Mouse (Mus musculus): ENCODE results near the gene Rps12-ps3. TPM values are rescaled to one million over a fixed set of nuclear protein-coding genes. Genes with fewer than 3 reads are reported as not detected.
A peak's percentile ranks its signal among the peaks of the same experiment; 100 is the strongest.

Rps12-ps3 gene
- 43.2 and 55.6 TPM in 2 replicates for polyA plus RNA-seq (2014; fragmentation: Nextera tagmentation; extraction: Ambion mirVana)

DNA sequence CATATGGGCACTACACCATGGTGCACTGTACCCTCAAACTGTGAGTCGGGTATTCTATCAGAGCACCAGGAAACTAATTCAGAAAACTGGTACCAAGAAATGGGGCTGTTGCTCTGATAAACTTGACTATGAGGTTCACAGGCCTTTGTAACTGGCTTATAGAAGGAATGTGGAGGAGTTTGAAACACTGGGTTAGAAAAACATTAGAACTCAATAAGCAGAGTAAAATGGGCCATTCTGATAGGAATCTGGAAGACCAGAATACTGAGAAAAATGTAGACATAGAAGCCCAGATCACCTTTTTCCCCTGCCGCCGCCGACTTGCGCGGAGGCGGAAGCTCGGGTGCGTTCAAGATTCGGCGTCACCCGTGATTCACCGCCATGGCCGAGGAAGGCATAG lies at the start of gene Rps12-ps3:
Gene Rps12-ps3 (plus strand): TSS at position 301 of the 400 bp plus-strand sequence.
- H3K9me3 ChIP-seq (ENCODE audit: control insufficient read depth, low read length), result no peaks in the 10 kb centered on the region
- H3K9ac ChIP-seq (ENCODE audit: low read length), result no peak within 1 kb of the TSS
- H3K4me1 ChIP-seq (replicated peaks; ENCODE audit: control insufficient read depth, insufficient read depth, low read length), result no peaks in the 10 kb centered on the region
- no peak within 1 kb of the TSS for H3K4me2 ChIP-seq (ENCODE audit: low read length)
- 96% methylated on average over 12 of the region's 14 CpGs for WGBS
- no peak within 1 kb of the TSS for H3K27ac ChIP-seq (ENCODE audit: low read depth)
- no peak for DNase-seq (ENCODE audit: low spot score)
- ATAC-seq (replicated peaks; ENCODE audit: low FRiP score, low TSS enrichment, low read depth), result no peak
- peaks cover 14% of the 10 kb centered on the region; the same call in 1 of the 2 replicates for H3K36me3 ChIP-seq (ENCODE audit: control insufficient read depth, insufficient read depth, low read length)
- H3K27me3 ChIP-seq (replicated peaks; ENCODE audit: control insufficient read depth, insufficient read depth, low read length), result no peaks in the 10 kb centered on the region
- H3K4me3 ChIP-seq (ENCODE audit: low read depth, low read length), result no peak within 1 kb of the TSS

DNA sequence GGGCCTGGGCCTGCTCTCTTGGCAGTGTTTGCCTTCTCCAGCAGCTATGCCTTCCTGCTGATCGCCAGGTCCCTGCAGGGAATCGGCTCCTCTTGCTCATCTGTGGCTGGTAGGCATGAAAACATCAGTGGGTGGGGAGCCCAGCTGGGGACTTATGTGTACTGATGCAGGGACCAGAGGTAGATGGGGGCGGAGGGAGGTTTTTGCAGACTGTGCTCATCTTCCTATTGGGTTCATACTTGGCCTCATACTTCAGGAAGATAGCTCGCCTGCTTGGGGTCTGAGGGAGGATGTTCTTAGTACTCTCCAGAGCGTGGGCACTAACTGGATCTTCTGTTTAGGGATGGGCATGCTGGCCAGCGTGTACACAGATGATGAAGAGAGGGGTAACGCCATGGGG lies 48.9 kb upstream of the Rps12-ps3 start:
- Histone ChIP-seq H3K27ac (ENCODE audit: low read depth) (no peak overlapping the region), H3K4me2 (ENCODE audit: low read length) (no peak overlapping the region), H3K4me3 (ENCODE audit: low read depth, low read length) (no peak overlapping the region), H3K9ac (ENCODE audit: low read length) (no peak overlapping the region), H3K36me3 (ENCODE audit: control insufficient read depth, insufficient read depth, low read length) (no peaks in the 10 kb centered on the region), H3K27me3 (replicated peaks; ENCODE audit: control insufficient read depth, insufficient read depth, low read length) (no peaks in the 10 kb centered on the region), H3K9me3 (ENCODE audit: control insufficient read depth, low read length) (no peaks in the 10 kb centered on the region), H3K4me1 (replicated peaks; ENCODE audit: control insufficient read depth, insufficient read depth, low read length) (no peaks in the 10 kb centered on the region)
- no peak for ATAC-seq (replicated peaks; ENCODE audit: low FRiP score, low TSS enrichment, low read depth)
- no peak for DNase-seq (ENCODE audit: low spot score)
- WGBS, result 85% methylated on average over 7 of the region's 7 CpGs

DNA sequence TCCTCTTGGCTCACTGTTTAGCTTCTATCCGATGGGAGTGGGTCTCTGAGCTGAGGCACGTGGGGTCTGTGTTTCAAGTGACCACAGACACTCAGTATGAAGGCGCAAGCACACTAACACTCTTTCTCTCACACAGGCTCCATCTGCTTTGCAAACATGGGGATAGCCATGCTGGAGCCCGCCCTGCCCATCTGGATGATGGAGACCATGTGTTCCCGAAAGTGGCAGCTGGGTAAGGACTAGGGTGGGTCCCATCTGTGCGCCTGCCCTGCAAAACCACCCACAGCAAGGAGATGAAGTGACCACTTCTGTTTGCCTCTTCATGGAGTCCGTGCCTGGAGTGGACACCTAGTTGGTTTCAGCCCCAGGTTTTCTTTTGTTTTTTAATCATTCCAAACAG lies 45.7 kb upstream of the Rps12-ps3 start:
- ATAC-seq (replicated peaks; ENCODE audit: low FRiP score, low TSS enrichment, low read depth) (no peak), DNase-seq (ENCODE audit: low spot score) (peak; percentile 50)
- no peaks in the 10 kb centered on the region for H3K4me1 ChIP-seq (replicated peaks; ENCODE audit: control insufficient read depth, insufficient read depth, low read length)
- no peak overlapping the region for H3K27ac ChIP-seq (ENCODE audit: low read depth)
- no peaks in the 10 kb centered on the region for H3K27me3 ChIP-seq (replicated peaks; ENCODE audit: control insufficient read depth, insufficient read depth, low read length)
- H3K4me2 ChIP-seq (ENCODE audit: low read length), result no peak overlapping the region
- H3K4me3 ChIP-seq (ENCODE audit: low read depth, low read length), result no peak overlapping the region
- no peaks in the 10 kb centered on the region for H3K36me3 ChIP-seq (ENCODE audit: control insufficient read depth, insufficient read depth, low read length)
- peaks cover 7% of the 10 kb centered on the region; the same call in 1 of the 2 replicates for H3K9me3 ChIP-seq (ENCODE audit: control insufficient read depth, low read length)
- no peak overlapping the region for H3K9ac ChIP-seq (ENCODE audit: low read length)
- WGBS, result 82% methylated on average over 7 of the region's 7 CpGs

DNA sequence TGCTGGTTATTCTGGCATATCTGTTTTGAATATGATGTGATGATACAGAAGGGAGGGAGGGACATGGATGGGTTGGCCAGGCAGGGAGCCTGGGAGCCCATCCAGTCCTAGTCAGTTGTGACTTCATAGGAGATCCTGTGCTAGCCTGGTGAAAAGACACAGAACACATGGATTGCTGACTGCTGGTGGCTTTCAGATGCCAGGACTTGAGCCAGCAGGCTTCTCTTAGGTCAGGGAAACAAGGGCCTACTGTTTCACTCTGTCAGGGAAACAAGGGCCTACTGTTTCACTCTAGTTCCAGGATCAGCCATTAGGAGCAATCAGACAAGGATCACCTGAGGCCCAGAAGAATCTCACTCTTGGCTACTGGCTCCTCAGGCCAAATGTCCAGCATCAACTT lies 41.2 kb upstream of the Rps12-ps3 start:
- Histone ChIP-seq H3K9ac (ENCODE audit: low read length) (no peak overlapping the region), H3K36me3 (ENCODE audit: control insufficient read depth, insufficient read depth, low read length) (no peaks in the 10 kb centered on the region), H3K4me1 (replicated peaks; ENCODE audit: control insufficient read depth, insufficient read depth, low read length) (no peaks in the 10 kb centered on the region), H3K27me3 (replicated peaks; ENCODE audit: control insufficient read depth, insufficient read depth, low read length) (no peaks in the 10 kb centered on the region), H3K4me3 (ENCODE audit: low read depth, low read length) (no peak overlapping the region), H3K4me2 (ENCODE audit: low read length) (no peak overlapping the region), H3K27ac (ENCODE audit: low read depth) (no peak overlapping the region), H3K9me3 (ENCODE audit: control insufficient read depth, low read length) (peaks cover 7% of the 10 kb centered on the region; the same call in 1 of the 2 replicates)
- ATAC-seq (replicated peaks; ENCODE audit: low FRiP score, low TSS enrichment, low read depth) (no peak), DNase-seq (ENCODE audit: low spot score) (peak; percentile 50)

DNA sequence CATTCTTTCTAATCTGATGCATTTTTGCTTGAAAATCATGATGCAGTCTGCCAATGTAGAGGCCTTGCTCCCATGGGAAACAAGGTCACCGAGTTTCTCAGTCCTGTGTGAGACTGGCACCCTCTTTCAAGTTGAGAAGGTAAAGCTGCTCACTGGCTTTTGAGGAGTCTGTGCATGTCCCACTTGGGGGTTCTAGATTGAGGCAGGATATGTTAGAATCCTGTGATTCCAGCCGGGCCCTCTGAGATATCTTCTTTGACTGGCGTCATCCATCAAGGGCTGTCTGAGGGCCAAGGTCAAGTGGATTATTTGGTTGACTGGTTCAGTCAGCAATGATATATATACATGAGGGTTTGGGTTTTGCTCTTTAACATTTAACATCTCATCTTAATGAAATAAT lies 40.1 kb upstream of the Rps12-ps3 start:
- 57% methylated on average over 3 of the region's 3 CpGs for WGBS
- H3K4me3 ChIP-seq (ENCODE audit: low read depth, low read length), result no peak overlapping the region
- H3K27me3 ChIP-seq (replicated peaks; ENCODE audit: control insufficient read depth, insufficient read depth, low read length), result no peaks in the 10 kb centered on the region
- H3K36me3 ChIP-seq (ENCODE audit: control insufficient read depth, insufficient read depth, low read length), result no peaks in the 10 kb centered on the region
- H3K27ac ChIP-seq (ENCODE audit: low read depth), result no peak overlapping the region
- DNase-seq (ENCODE audit: low spot score) (peak; percentile 46), ATAC-seq (replicated peaks; ENCODE audit: low FRiP score, low TSS enrichment, low read depth) (no peak)
- H3K9ac ChIP-seq (ENCODE audit: low read length), result no peak overlapping the region
- H3K4me2 ChIP-seq (ENCODE audit: low read length), result no peak overlapping the region
- no peaks in the 10 kb centered on the region for H3K4me1 ChIP-seq (replicated peaks; ENCODE audit: control insufficient read depth, insufficient read depth, low read length)
- peaks cover 7% of the 10 kb centered on the region; the same call in 1 of the 2 replicates for H3K9me3 ChIP-seq (ENCODE audit: control insufficient read depth, low read length)

DNA sequence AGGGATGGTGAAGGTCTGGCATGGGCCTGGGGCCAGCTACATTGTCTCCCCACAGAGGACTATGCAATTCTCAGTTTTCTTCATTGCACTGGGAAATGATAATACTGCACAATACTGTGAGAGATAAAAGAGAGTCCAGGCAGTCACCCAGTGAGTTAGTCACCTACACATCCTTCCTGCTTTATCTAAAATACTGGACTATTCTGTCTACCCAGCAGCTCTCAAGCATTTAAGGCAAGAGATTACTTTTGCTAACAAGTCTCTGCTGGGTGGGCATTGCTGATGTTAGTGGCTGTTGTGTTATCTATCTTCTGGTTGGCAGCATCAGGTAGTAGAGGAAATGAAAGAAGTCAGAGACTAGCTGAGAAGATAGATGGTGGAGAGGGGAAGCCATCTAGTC lies 33.0 kb upstream of the Rps12-ps3 start:
- no peaks in the 10 kb centered on the region for H3K4me1 ChIP-seq (replicated peaks; ENCODE audit: control insufficient read depth, insufficient read depth, low read length)
- no peaks in the 10 kb centered on the region for H3K9me3 ChIP-seq (ENCODE audit: control insufficient read depth, low read length)
- no peak for ATAC-seq (replicated peaks; ENCODE audit: low FRiP score, low TSS enrichment, low read depth)
- no peak overlapping the region for H3K9ac ChIP-seq (ENCODE audit: low read length)
- no peak overlapping the region for H3K4me2 ChIP-seq (ENCODE audit: low read length)
- H3K27ac ChIP-seq (ENCODE audit: low read depth), result no peak overlapping the region
- H3K36me3 ChIP-seq (ENCODE audit: control insufficient read depth, insufficient read depth, low read length), result no peaks in the 10 kb centered on the region
- no peak overlapping the region for H3K4me3 ChIP-seq (ENCODE audit: low read depth, low read length)
- DNase-seq (ENCODE audit: low spot score), result no peak
- H3K27me3 ChIP-seq (replicated peaks; ENCODE audit: control insufficient read depth, insufficient read depth, low read length), result no peaks in the 10 kb centered on the region

DNA sequence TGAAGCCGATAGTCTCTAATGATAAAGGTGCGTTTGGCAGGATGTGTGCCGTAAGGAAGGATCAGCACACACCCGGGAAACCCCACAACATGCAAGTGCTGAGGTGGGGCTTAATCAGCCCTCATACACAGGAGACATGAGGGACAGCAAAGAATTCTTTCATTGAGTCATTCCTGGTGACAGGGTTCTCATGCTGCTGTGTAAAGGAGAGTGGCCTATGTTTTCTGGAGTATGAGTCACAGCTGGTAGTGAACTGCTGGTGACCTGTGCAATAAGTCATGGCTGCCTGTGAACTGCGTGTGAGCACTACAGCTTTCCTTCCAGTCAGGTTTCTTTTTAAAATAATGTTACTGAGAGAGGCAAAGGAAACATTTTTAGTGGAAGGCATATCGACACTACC lies 32.3 kb upstream of the Rps12-ps3 start:
- Histone ChIP-seq H3K27me3 (replicated peaks; ENCODE audit: control insufficient read depth, insufficient read depth, low read length) (no peaks in the 10 kb centered on the region), H3K4me2 (ENCODE audit: low read length) (no peak overlapping the region), H3K4me1 (replicated peaks; ENCODE audit: control insufficient read depth, insufficient read depth, low read length) (no peaks in the 10 kb centered on the region), H3K27ac (ENCODE audit: low read depth) (no peak overlapping the region), H3K4me3 (ENCODE audit: low read depth, low read length) (no peak overlapping the region), H3K9me3 (ENCODE audit: control insufficient read depth, low read length) (no peaks in the 10 kb centered on the region), H3K9ac (ENCODE audit: low read length) (no peak overlapping the region), H3K36me3 (ENCODE audit: control insufficient read depth, insufficient read depth, low read length) (no peaks in the 10 kb centered on the region)
- WGBS, result 76% methylated on average over 6 of the region's 6 CpGs
- no peak for ATAC-seq (replicated peaks; ENCODE audit: low FRiP score, low TSS enrichment, low read depth)
- DNase-seq (ENCODE audit: low spot score), result no peak

DNA sequence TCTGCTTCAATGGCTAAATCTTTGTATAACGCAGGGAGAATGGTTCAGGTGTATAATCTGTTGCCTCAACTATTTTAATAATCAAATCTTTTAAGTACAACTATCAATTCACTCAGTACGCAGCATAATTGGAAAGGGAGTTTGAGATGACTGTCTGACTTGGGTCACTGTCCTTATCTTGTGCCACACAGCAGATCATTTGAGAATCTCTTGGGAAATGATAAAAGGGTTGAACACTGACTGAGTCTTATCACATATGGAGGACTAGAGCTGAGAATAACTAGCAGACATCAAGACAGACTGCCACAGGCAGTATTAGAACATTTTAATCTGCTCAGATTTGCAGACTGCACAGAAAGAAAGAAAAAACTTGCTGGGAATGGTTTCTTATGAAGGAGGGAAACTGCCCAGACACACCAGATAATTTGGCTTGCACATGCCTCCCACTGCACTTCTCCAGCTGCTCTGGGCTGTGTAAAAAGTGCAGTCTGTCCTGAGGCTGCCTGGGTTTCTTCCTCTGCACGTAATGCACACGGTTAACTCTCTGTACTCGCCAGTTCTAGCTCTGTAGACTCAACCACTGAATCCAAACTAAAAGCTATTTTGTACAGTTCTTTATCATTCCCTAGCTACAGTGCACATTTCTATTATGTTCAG lies 29.8 kb upstream of the Rps12-ps3 start:
- Histone ChIP-seq H3K36me3 (ENCODE audit: control insufficient read depth, insufficient read depth, low read length) (no peaks in the 10 kb centered on the region), H3K4me3 (ENCODE audit: low read depth, low read length) (no peak overlapping the region), H3K9ac (ENCODE audit: low read length) (no peak overlapping the region), H3K4me2 (ENCODE audit: low read length) (no peak overlapping the region), H3K27ac (ENCODE audit: low read depth) (no peak overlapping the region), H3K4me1 (replicated peaks; ENCODE audit: control insufficient read depth, insufficient read depth, low read length) (peaks cover 6% of the 10 kb centered on the region; the same call in 1 of the 2 replicates), H3K27me3 (replicated peaks; ENCODE audit: control insufficient read depth, insufficient read depth, low read length) (no peaks in the 10 kb centered on the region), H3K9me3 (ENCODE audit: control insufficient read depth, low read length) (no peaks in the 10 kb centered on the region)
- DNase-seq (ENCODE audit: low spot score) (no peak), ATAC-seq (replicated peaks; ENCODE audit: low FRiP score, low TSS enrichment, low read depth) (no peak)
- 75% methylated on average over 5 of the region's 5 CpGs for WGBS

DNA sequence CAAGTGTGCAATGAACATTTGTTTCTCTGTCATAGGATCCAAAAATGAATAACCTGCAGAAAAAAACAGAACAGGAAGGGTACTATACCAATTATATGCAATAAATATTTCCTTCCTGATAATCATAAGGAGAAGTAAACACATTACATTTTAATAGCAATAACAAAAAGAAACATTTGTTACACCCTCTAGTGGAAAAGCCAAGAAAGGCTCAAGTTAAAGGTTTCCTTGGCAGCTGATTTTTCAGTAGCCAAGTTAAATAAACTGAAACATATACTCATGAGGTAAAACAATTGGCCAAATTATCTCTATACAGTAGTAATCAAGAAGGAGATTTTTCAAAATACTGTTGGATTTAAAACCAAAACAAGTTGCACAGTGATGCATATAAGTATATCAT lies 6.8 kb upstream of the Rps12-ps3 start:
- H3K9ac ChIP-seq (ENCODE audit: low read length), result no peak overlapping the region
- H3K9me3 ChIP-seq (ENCODE audit: control insufficient read depth, low read length), result no peaks in the 10 kb centered on the region
- no peaks in the 10 kb centered on the region for H3K4me1 ChIP-seq (replicated peaks; ENCODE audit: control insufficient read depth, insufficient read depth, low read length)
- no peak for DNase-seq (ENCODE audit: low spot score)
- no peak overlapping the region for H3K27ac ChIP-seq (ENCODE audit: low read depth)
- no peaks in the 10 kb centered on the region for H3K36me3 ChIP-seq (ENCODE audit: control insufficient read depth, insufficient read depth, low read length)
- H3K4me3 ChIP-seq (ENCODE audit: low read depth, low read length), result no peak overlapping the region
- no peaks in the 10 kb centered on the region for H3K27me3 ChIP-seq (replicated peaks; ENCODE audit: control insufficient read depth, insufficient read depth, low read length)
- H3K4me2 ChIP-seq (ENCODE audit: low read length), result no peak overlapping the region
- ATAC-seq (replicated peaks; ENCODE audit: low FRiP score, low TSS enrichment, low read depth), result no peak

Data from intestine, embryonic 14.5 days (tissue).